Mouse (Mus musculus): ENCODE measurements at regions not wholly inside any gene's neighbourhood (a gene's known extent, or its start where the extent isn't known, plus 50 kb on each side); places are given as distances from the start of the nearest gene placed in this dataset.

DNA sequence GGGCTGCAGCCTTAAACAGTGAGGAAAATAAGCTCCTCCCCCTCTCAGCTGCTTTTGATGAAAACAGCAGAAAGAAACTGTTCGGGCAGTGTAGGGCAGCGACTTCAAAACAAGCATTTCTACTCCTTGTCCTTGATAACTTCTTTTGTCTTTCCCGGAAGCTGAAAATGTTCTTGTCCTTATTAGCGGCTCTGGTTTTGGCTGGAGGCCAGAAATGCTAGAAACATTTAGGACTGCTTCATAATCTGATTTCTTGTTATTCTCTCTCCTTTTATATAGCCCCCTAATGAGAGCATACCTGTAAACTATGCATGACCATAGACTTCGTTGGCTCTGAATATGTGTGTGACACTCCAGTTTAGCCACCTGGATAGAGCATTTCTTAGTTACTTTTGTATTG lies 142.0 kb downstream of the Erv3 start:
- no peak for TF ChIP-seq CTCF (conservative IDR thresholded peaks at IDR 0.05)
- Histone ChIP-seq H3K4me3 (no peak overlapping the region), H3K27ac (no peak overlapping the region)
- no peak for DNase-seq (ENCODE audit: low spot score in 2 of 2)

DNA sequence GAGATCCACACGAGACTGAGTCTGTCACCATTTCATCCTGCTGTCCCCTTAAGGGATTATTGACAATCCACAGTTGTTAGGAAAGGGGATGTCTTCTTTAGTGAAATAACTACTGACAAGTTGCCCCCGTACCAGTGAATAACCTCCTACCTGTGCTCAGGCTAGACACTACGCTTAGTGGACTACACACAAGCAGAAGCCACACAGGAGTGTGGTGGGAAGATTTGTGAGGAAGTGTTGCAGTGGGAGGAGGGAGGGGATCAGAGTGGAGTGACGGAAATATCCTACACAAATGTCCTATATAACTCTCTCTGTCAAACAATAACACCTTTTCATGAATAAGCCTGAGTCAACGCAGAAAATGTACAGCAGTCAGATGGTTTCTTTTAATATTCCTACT lies 142.7 kb downstream of the Erv3 start:
- H3K27ac ChIP-seq, result no peak overlapping the region
- no peak for DNase-seq (ENCODE audit: low spot score in 2 of 2)
- TF ChIP-seq CTCF (conservative IDR thresholded peaks at IDR 0.05), result no peak
- no peak overlapping the region for H3K4me3 ChIP-seq

GRCm38 (mm10) chr2:131715381-131715780 lies 144.2 kb downstream of the Erv3 start:
- no peak for TF ChIP-seq CTCF (conservative IDR thresholded peaks at IDR 0.05)
- no peak overlapping the region for H3K4me3 ChIP-seq
- peak overlapping the region; percentile 6; the same call in 1 of the 2 replicates for H3K27ac ChIP-seq
- no peak for DNase-seq (ENCODE audit: low spot score in 2 of 2)

DNA sequence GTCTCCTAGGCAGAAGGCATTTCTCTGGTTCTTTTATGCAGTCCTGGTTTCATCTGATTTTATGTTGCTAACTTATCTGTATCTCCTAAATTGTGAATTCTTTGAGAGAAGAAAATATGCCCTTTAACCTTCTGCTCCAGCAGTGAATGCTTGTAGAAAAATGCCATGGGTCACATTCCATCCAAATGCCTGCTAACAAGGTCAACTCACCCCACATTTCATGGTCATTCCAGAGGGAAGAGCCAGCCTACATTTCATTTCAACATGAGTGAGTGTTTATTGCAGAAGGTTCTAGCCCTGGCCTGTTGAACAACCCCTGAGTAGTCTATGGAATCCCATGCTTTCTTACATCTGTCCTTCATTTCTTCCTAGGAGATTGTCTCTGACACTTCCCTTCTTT lies 147.7 kb downstream of the Erv3 start:
- no peak for TF ChIP-seq CTCF (conservative IDR thresholded peaks at IDR 0.05)
- DNase-seq (ENCODE audit: low spot score in 2 of 2), result no peak
- Histone ChIP-seq H3K4me3 (no peak overlapping the region), H3K27ac (no peak overlapping the region)

DNA sequence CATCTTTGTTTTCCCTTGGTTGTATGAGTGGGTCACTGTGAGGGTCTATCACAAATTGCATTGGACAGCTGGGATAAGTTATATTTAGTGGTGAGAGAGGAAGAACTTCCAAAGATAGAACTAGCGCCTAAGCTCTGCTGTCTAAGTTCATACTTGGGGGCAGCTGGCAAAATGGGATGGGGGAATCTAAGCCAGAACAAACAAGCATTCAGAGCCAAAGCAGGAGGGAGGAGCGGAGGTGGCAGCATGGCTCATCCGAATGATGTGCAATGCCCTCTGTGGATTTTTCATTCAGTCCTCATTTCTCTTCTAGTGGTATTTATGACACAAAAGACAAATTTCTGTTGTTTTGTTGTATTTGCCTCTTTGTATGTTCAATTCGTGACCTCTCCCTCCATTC lies 144.5 kb upstream of the Adra1d start:
- H3K4me3 ChIP-seq, result no peak overlapping the region

DNA sequence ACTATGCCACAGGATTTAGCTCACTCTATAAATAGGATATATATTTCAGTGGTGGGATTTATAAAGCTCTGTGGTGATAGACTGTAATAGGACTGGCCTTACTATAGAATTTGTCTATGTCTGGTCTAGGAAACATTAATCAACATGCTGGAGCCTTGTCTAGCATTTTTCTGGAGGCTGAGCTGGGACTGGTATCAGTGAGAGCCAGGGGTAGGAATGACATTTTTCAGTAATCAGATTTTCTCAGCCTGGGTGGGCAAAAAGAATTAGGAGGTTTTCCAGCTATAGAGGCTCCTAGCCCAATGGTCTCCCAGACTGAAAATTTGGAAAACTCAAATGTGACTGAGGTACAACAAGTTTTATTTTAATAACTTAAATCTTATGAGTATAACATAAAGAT lies 142.3 kb upstream of the Adra1d start:
- no peak for DNase-seq (ENCODE audit: low spot score in 2 of 2)
- no peak for TF ChIP-seq CTCF (conservative IDR thresholded peaks at IDR 0.05)
- Histone ChIP-seq H3K4me3 (no peak overlapping the region), H3K27ac (no peak overlapping the region)

More for the DNA sequence above, 144.5 kb upstream of the Adra1d start:
- peak overlapping the region; percentile 67; the same call in 1 of the 2 replicates for H3K27ac ChIP-seq
- DNase-seq (ENCODE audit: low spot score in 2 of 2), result peak in 1 of 2 experiments; percentile 22
- no peak for TF ChIP-seq CTCF (conservative IDR thresholded peaks at IDR 0.05)

DNA sequence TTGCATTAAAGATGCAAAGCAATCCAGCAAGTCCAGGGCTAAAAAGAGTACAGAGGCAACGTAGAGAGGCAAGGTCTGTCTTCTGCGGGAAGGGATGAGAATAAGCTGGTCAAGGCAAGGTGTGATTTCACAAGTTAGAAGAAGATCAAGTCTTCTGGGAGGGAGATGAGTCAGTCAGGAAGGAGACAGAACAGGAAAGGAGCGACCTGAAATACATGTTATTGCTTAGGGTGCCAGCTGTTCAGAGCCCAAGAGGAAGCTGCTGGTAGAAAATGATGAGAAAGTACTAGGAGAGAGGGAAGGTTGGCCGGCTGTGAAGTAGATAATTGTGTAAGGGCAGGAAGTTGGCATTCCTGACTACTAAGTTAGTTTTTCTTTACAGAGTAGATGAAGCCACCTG lies 140.1 kb upstream of the Adra1d start:
- Histone ChIP-seq H3K27ac (0 out of 2 replicates have a peak overlapping the region, but pooled peaks have one; percentile 36), H3K4me3 (no peak overlapping the region)
- no peak for TF ChIP-seq CTCF (conservative IDR thresholded peaks at IDR 0.05)
- DNase-seq (ENCODE audit: low spot score in 2 of 2), result no peak

DNA sequence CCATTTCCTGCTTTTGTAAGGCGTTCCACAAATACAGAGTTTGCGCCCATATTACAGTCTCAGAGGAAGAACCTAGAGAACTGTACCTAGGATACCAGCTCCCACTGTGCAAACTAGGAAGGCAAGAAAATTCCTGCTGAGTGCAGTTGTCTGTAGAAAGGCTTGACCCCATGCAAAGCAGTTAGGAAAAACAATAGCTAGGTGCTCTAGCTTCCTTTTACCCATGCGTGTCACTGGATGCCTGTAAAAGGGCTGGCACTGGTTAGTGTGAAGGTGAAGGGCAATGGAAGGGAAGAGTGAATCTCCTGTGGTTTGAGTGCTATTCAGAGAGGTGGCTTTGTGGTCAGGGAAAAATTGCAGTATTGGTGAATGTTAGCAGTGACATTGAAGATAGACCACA lies 137.7 kb upstream of the Adra1d start:
- Histone ChIP-seq H3K27ac (peak overlapping the region; percentile 74; the same call in 1 of the 2 replicates), H3K4me3 (no peak overlapping the region)
- TF ChIP-seq CTCF (conservative IDR thresholded peaks at IDR 0.05), result no peak
- DNase-seq (ENCODE audit: low spot score in 2 of 2), result no peak

GRCm38 (mm10) chr2:131698008-131698965 lies 136.2 kb upstream of the Adra1d start:
- no peak for TF ChIP-seq CTCF (conservative IDR thresholded peaks at IDR 0.05)
- Histone ChIP-seq H3K4me3 (no peak overlapping the region), H3K27ac (peak overlapping the region; percentile 74)
- no peak for DNase-seq (ENCODE audit: low spot score in 2 of 2)

- DNase-seq (ENCODE audit: low spot score in 2 of 2), result no peak
- 0 out of 2 replicates have a peak overlapping the region, but pooled peaks have one; percentile 8 for H3K27ac ChIP-seq
- TF ChIP-seq CTCF (conservative IDR thresholded peaks at IDR 0.05), result no peak
- H3K4me3 ChIP-seq, result no peak overlapping the region
These were observed 134.2 kb upstream of the Adra1d start for GRCm38 (mm10) chr2:131696307-131696706.

DNA sequence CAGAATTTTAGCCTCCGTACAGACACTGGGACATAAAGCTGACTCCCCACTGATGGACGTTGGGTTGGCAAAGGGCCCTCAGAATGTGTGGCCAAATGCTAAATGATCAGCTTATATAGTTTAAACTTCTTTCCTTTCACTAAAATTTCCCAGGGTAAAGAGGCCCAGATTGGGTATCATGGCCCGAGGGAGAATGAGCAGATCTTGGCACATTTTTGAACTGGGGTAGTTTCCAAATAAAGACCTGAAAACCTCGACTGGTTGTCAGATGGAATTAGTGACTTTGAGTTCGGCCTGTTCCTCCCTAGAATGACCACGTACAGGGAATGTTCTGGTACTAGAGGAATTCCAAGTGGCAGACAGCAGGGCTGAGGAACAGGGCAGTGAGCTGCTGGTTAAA lies 127.9 kb upstream of the Adra1d start:
- no peak for DNase-seq (ENCODE audit: low spot score in 2 of 2)
- no peak overlapping the region for H3K27ac ChIP-seq
- TF ChIP-seq CTCF (conservative IDR thresholded peaks at IDR 0.05), result no peak
- H3K4me3 ChIP-seq, result no peak overlapping the region

- TF ChIP-seq CTCF (conservative IDR thresholded peaks at IDR 0.05), result no peak
- DNase-seq (ENCODE audit: low spot score in 2 of 2), result peak in 1 of 2 experiments; percentile 61
- no peak overlapping the region for H3K4me3 ChIP-seq
- peak overlapping the region; percentile 68; the same call in 1 of the 2 replicates for H3K27ac ChIP-seq
These were observed 126.2 kb upstream of the Adra1d start for GRCm38 (mm10) chr2:131688282-131688681.

DNA sequence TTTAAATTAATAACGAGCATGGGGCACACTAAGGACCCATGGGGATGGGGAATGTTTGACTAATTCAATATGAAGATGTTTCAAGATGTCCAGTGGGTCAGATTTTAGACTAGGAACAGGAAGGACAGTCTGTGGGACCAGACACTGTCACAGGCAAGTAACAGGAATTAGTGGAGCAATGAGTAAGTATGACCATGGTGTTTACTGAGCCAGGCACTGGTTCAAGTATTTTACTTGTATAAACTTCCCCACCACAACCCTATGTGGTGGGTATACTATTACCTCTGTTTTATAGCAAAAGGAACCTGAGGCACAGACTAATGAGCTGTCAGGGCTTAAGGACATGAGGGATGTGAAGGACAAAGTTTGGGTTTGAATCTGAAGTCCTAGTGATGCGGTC lies 125.4 kb upstream of the Adra1d start:
- Histone ChIP-seq H3K4me3 (no peak overlapping the region), H3K27ac (peak overlapping the region; percentile 68)
- no peak for TF ChIP-seq CTCF (conservative IDR thresholded peaks at IDR 0.05)
- DNase-seq (ENCODE audit: low spot score in 2 of 2), result no peak

GRCm38 (mm10) chr2:131686748-131687147 lies 124.7 kb upstream of the Adra1d start:
- H3K27ac ChIP-seq, result peak overlapping the region; percentile 68
- no peak for TF ChIP-seq CTCF (conservative IDR thresholded peaks at IDR 0.05)
- peak; percentile 72 to 79 for DNase-seq (ENCODE audit: low spot score in 2 of 2)

More at GRCm38 (mm10) chr2:131686748-131687147, 124.7 kb upstream of the Adra1d start:
- no peak overlapping the region for H3K4me3 ChIP-seq

Data from layer of hippocampus, adult 2 months (tissue).